Mouse (Mus musculus): ENCODE data around the gene Myh7.
"Not testable (repeated sequence)": the region's sequence is repeated elsewhere in the genome, so short reads cannot be mapped to it uniquely, and the experiment has no call there.

Gene Myh7

DNA sequence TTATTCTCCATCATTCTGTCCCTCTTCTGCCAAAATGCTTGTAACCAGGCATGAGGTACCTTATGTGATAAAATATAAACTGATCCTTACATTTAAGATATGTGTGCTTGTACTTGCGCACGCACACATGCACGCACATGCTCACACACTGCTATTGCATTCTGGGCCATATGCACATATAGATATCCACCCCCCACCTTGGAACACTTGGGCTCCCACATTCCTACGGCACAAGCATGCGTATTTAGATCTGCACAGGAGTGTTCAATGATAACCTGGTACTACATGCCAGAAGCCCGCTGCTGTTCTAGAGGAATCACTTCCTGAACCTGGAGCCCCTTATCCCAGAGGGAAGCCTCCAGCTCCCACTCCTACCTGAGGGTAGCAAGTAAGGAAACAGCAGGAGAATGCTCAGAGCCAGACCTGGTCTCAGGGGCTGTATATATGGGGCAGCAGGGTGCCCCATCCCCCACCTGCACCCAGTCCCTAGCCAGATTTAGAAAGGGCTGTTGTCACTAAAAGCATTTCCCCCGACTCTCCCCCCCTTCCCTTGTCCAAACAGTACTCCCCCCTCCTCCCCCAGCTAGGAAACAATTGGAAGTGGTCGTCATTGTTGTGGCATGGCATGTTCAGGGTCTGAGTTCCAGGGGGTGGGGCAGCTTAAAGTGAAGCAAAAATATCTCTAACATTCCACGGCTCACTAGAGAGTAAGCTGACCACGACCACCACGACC lies at the start of gene Myh7:
TSS of gene Myh7 (minus strand) at position 491 of the 733 bp plus-strand sequence.
- DNase-seq (ENCODE audit: low spot score in 2 of 2) = no peak

DNA sequence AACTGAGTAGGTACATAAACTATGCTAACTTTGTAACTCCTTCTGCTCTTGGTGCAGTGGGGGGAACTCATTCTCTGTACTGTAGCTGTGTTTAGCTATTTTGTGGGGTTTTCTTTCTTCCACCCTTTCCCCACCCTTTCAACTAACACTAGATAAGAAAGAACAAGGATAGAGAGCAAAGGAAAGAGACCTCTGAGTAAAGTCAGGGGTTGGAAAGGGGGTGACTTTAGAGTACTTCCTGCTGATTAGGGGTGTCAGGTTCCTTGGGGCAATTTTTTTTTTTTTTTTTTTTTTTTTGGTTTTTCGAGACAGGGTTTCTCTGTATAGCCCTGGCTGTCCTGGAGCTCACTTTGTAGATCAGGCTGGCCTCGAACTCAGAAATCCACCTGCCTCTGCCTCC lies 49.3 kb upstream of the Myh7 start:
- not testable (repeated sequence) for DNase-seq (ENCODE audit: low spot score in 2 of 2)

DNA sequence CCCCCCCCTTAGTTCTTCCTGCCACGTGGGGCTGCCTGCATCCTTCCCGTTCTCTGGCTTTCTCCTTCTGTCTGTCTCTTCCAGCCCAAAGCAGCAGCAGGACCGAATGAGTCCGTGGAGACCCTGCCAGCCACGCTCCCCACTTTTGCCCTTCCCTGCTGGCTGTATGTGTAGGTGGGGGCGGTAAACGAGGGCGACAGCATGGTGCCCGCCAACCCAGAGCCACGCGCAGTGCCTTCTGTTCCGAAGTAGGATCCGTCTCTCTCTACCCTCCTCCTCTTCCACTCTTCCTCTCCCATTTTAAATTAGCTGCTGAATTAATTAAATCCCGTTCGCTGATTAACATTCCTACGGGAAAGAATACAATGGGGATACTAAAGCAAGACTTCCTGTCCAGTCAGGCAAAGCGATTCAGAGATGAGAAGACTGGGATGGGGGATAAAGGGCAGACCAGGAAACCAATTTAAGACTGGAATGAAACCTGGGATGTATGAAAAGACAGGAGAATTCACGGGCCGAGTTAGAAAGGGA lies 38.3 kb upstream of the Myh7 start:
- no peak for DNase-seq (ENCODE audit: low spot score in 2 of 2)

- DNase-seq (ENCODE audit: low spot score in 2 of 2) = no peak
Observed at GRCm38 (mm10) chr14:55029034-55029698, 34.7 kb upstream of the Myh7 start.

DNA sequence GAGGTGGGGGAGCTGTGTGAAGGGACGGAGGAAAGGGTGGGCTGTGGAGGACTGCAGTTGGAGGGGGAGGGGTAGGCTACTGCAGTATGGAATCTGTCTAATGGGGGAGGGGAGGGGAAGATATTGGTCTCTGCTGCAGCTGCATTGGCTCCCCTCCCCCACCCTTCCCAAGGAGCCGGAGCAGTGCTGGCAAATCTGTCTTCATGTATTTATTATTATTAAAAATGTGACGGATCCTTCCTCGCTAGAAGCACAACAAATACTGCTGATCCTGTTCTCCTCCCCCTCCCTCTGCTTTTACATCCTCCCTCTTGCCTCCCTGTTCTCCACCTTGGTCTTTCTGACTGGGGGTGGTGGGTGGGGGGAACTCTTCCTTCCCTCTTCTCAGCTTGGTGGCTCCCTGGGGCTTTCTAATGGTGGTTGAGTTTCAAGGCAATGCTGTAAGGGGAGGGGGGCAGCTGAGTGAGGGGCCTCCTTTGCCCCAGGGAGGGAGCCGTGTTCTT lies 34.0 kb upstream of the Myh7 start:
- DNase-seq (ENCODE audit: low spot score in 2 of 2) = no peak

GRCm38 (mm10) chr14:55027653-55028052 lies 33.2 kb upstream of the Myh7 start:
- DNase-seq (ENCODE audit: low spot score in 2 of 2) = no peak

GRCm38 (mm10) chr14:55027251-55027650 lies 32.8 kb upstream of the Myh7 start:
- DNase-seq (ENCODE audit: low spot score in 2 of 2) = no peak

GRCm38 (mm10) chr14:55025527-55025926 lies 31.1 kb upstream of the Myh7 start:
- no peak for DNase-seq (ENCODE audit: low spot score in 2 of 2)

DNA sequence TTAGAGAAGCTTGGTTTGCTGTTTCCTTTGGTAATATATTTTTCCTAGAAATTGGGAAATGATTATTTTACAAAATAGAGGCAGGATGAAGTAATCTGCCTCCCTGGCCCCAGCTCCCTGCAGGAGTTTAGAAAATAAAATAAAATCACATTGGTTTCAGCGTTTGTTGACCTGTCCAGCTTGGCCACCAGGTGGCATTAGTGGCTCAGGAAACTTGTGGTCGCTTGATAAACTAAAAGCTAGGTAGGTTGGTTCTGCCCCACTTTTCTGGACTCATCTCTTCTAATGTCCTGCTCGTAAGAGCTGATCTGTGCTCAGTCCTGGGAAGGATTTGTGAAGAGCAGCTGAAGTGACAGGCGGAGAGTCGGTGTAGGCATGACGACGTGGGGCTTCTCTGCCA lies 29.8 kb upstream of the Myh7 start:
- peak in 1 of 2 experiments; percentile 38 for DNase-seq (ENCODE audit: low spot score in 2 of 2)

GRCm38 (mm10) chr14:55023011-55023410 lies 28.6 kb upstream of the Myh7 start:
- no peak for DNase-seq (ENCODE audit: low spot score in 2 of 2)

DNA sequence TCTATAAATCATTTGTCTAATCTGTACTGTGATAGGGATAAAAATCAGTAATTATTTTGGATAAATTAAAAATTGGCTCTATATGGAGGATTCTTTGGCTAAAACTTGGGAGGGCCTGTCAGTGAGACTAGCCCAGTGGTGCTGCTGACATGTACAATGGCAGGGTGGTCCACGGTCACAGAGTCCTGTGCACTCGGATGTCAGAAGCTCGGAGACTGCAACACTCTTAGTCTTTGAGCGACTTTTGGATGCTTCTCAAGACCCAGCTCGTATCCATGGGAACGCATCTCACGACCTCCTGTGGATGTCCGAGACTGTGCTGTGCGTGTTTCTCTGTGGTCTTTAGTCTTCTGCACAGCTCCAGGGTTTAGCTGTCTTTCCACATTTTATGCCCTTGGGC lies 26.0 kb upstream of the Myh7 start:
- DNase-seq (ENCODE audit: low spot score in 2 of 2) = no peak

- no peak for DNase-seq (ENCODE audit: low spot score in 2 of 2)
Observed at GRCm38 (mm10) chr14:55016876-55017275, 22.4 kb upstream of the Myh7 start.

DNA sequence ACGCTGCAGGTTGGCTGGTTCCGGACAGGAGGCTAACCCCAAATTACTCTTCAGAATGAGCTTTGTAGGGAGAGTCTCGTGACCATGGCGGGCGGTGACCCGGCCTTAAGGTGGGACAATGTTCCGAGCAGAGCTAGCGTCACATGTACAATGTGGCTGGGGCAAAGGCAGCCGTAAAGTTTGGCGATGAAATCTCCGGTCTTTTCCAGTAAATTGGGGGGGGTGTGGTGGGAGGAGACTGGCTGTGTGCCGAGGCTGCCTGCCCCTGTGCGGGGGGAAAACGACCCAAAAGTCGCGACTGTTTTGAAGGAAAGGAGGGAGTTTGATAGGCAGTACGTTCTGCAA lies 21.3 kb upstream of the Myh7 start:
- DNase-seq (ENCODE audit: low spot score in 2 of 2) = no peak

DNA sequence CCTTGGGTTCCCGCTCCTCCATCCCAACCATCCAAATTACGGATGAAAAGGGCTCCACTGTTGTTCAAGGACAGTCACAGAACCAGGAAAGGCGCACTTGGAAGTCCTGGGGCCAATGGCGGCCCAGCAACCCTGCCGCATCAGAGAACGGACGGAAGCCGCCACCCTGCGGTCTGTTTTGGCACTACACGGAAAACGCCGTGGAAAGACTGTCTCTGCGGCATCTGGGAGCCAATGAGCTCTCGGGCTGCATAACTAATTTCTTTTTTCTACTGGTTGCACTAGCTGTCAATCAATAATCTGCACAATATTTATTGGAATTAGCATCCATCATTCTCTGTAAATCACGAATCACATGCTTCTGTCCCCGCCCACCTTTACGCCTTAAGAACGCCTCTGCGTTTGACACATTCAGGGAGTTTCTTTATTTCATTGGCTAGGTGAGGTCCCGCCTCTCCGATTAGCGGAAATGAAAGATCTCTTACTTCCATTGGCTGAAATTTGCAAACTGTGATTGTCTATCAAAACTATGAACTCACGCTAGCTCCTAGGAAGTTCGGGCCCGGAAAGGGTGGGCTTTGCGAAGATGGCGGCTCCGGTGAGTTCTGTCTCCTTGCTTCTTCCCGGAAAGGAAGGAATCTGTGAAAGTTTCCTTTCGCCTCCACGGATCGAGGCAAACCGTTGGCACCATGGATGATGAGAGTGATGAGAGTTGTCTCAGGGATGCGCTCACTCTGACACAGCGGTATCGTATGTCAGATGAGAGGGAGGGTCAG lies 20.8 kb upstream of the Myh7 start, which contains the start of gene Ngdn:
TSS of gene Ngdn (plus strand) at position 464 of the 776 bp plus-strand sequence.
- DNase-seq (ENCODE audit: low spot score in 2 of 2) = peak; percentile 98 to 99

DNA sequence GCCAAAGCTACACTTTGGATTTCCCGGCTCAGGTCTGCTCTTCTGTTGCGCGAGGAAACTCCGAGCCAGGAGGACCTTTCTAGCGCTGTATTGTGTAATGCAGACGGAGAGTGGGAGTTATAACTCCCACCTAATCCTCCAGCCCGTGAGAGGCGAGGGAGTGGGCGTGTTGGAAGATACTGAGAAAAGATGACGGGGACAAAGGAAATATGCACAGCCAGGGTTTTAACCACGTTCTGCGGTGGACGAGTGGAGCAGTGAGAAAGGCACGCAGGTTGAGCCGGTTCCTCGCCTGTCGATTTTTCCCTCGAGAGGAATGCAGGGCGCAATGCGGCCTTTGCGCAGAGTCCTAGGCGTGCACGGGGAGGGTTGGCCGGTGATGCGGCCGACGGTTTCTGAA lies 20.2 kb upstream of the Myh7 start:
- no peak for DNase-seq (ENCODE audit: low spot score in 2 of 2)

GRCm38 (mm10) chr14:55011116-55011515 lies 16.7 kb upstream of the Myh7 start:
- DNase-seq (ENCODE audit: low spot score in 2 of 2) = no peak

DNA sequence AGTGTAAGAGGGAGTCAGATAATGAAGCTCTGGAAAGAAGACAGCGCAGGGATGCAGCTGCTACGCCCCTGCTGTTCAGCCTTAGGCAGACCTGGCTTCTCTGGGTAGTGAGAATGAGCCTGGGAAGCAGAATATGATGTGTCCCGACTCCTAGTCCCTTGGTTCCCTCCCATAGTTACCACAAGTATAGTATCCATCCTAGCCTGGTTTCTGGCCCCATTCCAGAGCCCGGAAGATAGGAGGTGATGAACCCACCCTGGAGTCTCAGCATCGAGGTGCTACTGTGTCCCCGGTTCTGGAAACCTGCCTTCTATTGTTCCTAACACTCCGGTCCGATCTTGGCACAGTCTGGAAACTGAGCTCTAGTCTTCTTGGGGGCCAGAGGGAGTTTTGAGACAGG lies 14.0 kb upstream of the Myh7 start:
- DNase-seq (ENCODE audit: low spot score in 2 of 2) = no peak

GRCm38 (mm10) chr14:55007120-55007908 lies 12.9 kb upstream of the Myh7 start:
- DNase-seq (ENCODE audit: low spot score in 2 of 2) = no peak

GRCm38 (mm10) chr14:55006541-55006940 lies 12.1 kb upstream of the Myh7 start:
- no peak for DNase-seq (ENCODE audit: low spot score in 2 of 2)

GRCm38 (mm10) chr14:55005967-55006366 lies 11.5 kb upstream of the Myh7 start:
- no peak for DNase-seq (ENCODE audit: low spot score in 2 of 2)

GRCm38 (mm10) chr14:55005506-55005905 lies 11.1 kb upstream of the Myh7 start:
- DNase-seq (ENCODE audit: low spot score in 2 of 2) = no peak

Data from frontal cortex, postnatal 10 days (tissue).